Mouse (Mus musculus) kidney, postnatal 4 days (tissue): ENCODE data around the gene Mfsd4b1.

Experiments
- DNase-seq, 2 experiments: peaks; one replicate each; pipeline ENCODE4 v3.0.0; 2021; ENCODE audit warnings: mixed read lengths in 2 of 2

The Mfsd4b1 gene

GRCm38 (mm10) chr10:40024554-40025428 is at the start of gene Mfsd4b1:
Gene Mfsd4b1 (minus strand): TSS chr10:40025268.
- peak; percentile 87 to 93 for DNase-seq

GRCm38 (mm10) chr10:40073608-40074007 is 48.5 kb upstream of the Mfsd4b1 start:
- DNase-seq: no peak

GRCm38 (mm10) chr10:40070684-40071083 is 45.6 kb upstream of the Mfsd4b1 start:
- no peak for DNase-seq

GRCm38 (mm10) chr10:40069270-40069669 is 44.2 kb upstream of the Mfsd4b1 start:
- no peak for DNase-seq

GRCm38 (mm10) chr10:40068595-40068994 is 43.5 kb upstream of the Mfsd4b1 start:
- no peak for DNase-seq

GRCm38 (mm10) chr10:40067529-40067928 is 42.5 kb upstream of the Mfsd4b1 start:
- DNase-seq: no peak

- DNase-seq: no peak
Measured at GRCm38 (mm10) chr10:40067071-40067470, 42.0 kb upstream of the Mfsd4b1 start.

GRCm38 (mm10) chr10:40065357-40065756 is 40.3 kb upstream of the Mfsd4b1 start:
- no peak for DNase-seq

GRCm38 (mm10) chr10:40063291-40063890 is 38.3 kb upstream of the Mfsd4b1 start:
- peak; percentile 59 to 77 for DNase-seq

- DNase-seq: no peak
Measured at GRCm38 (mm10) chr10:40062812-40063211, 37.7 kb upstream of the Mfsd4b1 start.

GRCm38 (mm10) chr10:40061926-40062325 is 36.9 kb upstream of the Mfsd4b1 start:
- no peak for DNase-seq

GRCm38 (mm10) chr10:40058786-40059120 is 33.7 kb upstream of the Mfsd4b1 start:
- no peak for DNase-seq

GRCm38 (mm10) chr10:40058062-40058785 is 33.2 kb upstream of the Mfsd4b1 start:
- peak; percentile 40 to 62 for DNase-seq

GRCm38 (mm10) chr10:40057615-40058014 is 32.5 kb upstream of the Mfsd4b1 start:
- no peak for DNase-seq

- no peak for DNase-seq
Measured at GRCm38 (mm10) chr10:40054455-40054854, 29.4 kb upstream of the Mfsd4b1 start.

- DNase-seq: no peak
Measured at GRCm38 (mm10) chr10:40053896-40054295, 28.8 kb upstream of the Mfsd4b1 start.

GRCm38 (mm10) chr10:40053257-40053895 is 28.3 kb upstream of the Mfsd4b1 start:
- no peak for DNase-seq

GRCm38 (mm10) chr10:40051997-40052396 is 26.9 kb upstream of the Mfsd4b1 start:
- no peak for DNase-seq

GRCm38 (mm10) chr10:40050763-40051162 is 25.7 kb upstream of the Mfsd4b1 start:
- DNase-seq: no peak

GRCm38 (mm10) chr10:40041339-40041738 is 16.3 kb upstream of the Mfsd4b1 start:
- DNase-seq: peak; percentile 61 to 73

- DNase-seq: no peak
Measured at GRCm38 (mm10) chr10:40036686-40037560, 11.9 kb upstream of the Mfsd4b1 start.

GRCm38 (mm10) chr10:40034956-40035355 is 9.9 kb upstream of the Mfsd4b1 start:
- DNase-seq: no peak
